Mouse (Mus musculus): ENCODE results near the gene Fcrl5.

The Fcrl5 gene

GRCm38 (mm10) chr3:87528841-87529240, 93.3 kb downstream of the Fcrl5 start:
- DNase-seq: no peak

GRCm38 (mm10) chr3:87529568-87529967, 94.0 kb downstream of the Fcrl5 start:
- no peak for DNase-seq

GRCm38 (mm10) chr3:87530234-87530633, 94.7 kb downstream of the Fcrl5 start:
- no peak for DNase-seq

GRCm38 (mm10) chr3:87533667-87534378, 98.2 kb downstream of the Fcrl5 start:
- no peak for DNase-seq

- DNase-seq: no peak
These were observed 102.5 kb downstream of the Fcrl5 start for GRCm38 (mm10) chr3:87538034-87538433.

- no peak for DNase-seq
These were observed 104.6 kb downstream of the Fcrl5 start for GRCm38 (mm10) chr3:87540028-87540675.

GRCm38 (mm10) chr3:87540714-87541113, 105.1 kb downstream of the Fcrl5 start:
- no peak for DNase-seq

- DNase-seq: no peak
These were observed 107.1 kb downstream of the Fcrl5 start for GRCm38 (mm10) chr3:87542481-87543215.

GRCm38 (mm10) chr3:87545554-87545953, 110.0 kb downstream of the Fcrl5 start:
- no peak for DNase-seq

GRCm38 (mm10) chr3:87546291-87546721, 110.7 kb downstream of the Fcrl5 start:
- DNase-seq: peak; percentile 80

GRCm38 (mm10) chr3:87549908-87550307, 114.3 kb downstream of the Fcrl5 start:
- no peak for DNase-seq
